Mouse (Mus musculus): ENCODE measurements around the gene Ldhb. TPM values are rescaled to one million over a fixed set of nuclear protein-coding genes. Genes with fewer than 3 reads are reported as not detected.

Gene Ldhb
- total and polyA plus RNA-seq, 3 experiments: 0.25 to 0.59 TPM; not detected in 1

DNA sequence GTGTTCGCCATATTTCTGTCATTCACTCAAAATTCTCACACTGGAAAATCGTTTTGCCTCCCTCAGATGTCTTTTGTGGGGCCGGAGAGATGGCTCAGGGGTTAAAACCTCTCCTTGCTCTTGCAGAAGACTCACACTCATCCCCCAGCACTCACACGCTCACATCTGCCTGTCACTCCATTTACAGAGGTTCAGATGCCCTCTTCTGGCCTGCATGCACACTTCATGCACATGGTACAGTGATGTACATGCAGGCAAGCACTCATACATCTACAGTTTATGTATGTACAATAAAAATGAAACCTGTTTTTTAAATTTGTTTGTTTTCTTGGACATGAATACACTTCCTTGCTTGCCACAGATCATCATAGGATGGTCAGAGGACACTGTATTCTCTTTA is 38.2 kb downstream of the Ldhb start:
- dilution Hi-C loops (cut with MboI; ENCODE audit: extremely low pct_ligation_motif_present, extremely low pct_unique_long_range_greater_than_20kb, low sequenced_read_pairs): no loop called here
- H3K9me3 ChIP-seq (replicated peaks; ENCODE audit: low read length): no peaks in the 10 kb centered on the region
- in situ Hi-C loops (cut with MboI; ENCODE audit: low pct_ligation_motif_present, low pct_unique_long_range_greater_than_20kb, low sequenced_read_pairs): no loop called here
- peak; percentile 25 for DNase-seq (ENCODE audit: extremely low read depth)
- H3K79me2 ChIP-seq (replicated peaks; ENCODE audit: control insufficient read depth, extremely low read depth, insufficient read depth, poor library complexity, severe bottlenecking): no peaks in the 10 kb centered on the region
- H3K27ac ChIP-seq (ENCODE audit: insufficient read depth, low read depth): no peak overlapping the region
- no peaks in the 10 kb centered on the region for H3K36me3 ChIP-seq (replicated peaks in 1 of 2; ENCODE audit: control insufficient read depth in 1 of 2, insufficient read depth in 1 of 2, low read length in 1 of 2)
- no peak overlapping the region for H3K4me2 ChIP-seq (ENCODE audit: insufficient read depth, low read depth, poor library complexity, severe bottlenecking)
- H3K27me3 ChIP-seq (replicated peaks): no peaks in the 10 kb centered on the region
- no peak overlapping the region for H3K9ac ChIP-seq (ENCODE audit: insufficient read depth, low read depth)
- no peak overlapping the region for H3K4me3 ChIP-seq (replicated peaks in 1 of 3; ENCODE audit: low read depth in 2 of 3, low read length in 2 of 3, poor library complexity in 1 of 3)
- TF ChIP-seq MXI1 (IDR thresholded peaks at IDR 0.05; ENCODE audit: low read depth, low read length) (no peak), BHLHE40 (IDR thresholded peaks at IDR 0.05; ENCODE audit: low read depth, low read length) (no peak), ZMIZ1 (IDR thresholded peaks at IDR 0.05; ENCODE audit: low read depth, low read length) (no peak), SMC3 (IDR thresholded peaks at IDR 0.05; ENCODE audit: low read depth, low read length) (peak; percentile 44), USF1 (IDR thresholded peaks at IDR 0.05; ENCODE audit: low read depth, low read length) (no peak), MAZ (IDR thresholded peaks at IDR 0.05; ENCODE audit: low read depth, low read length) (no peak), MAX (IDR thresholded peaks at IDR 0.05; ENCODE audit: low read length) (no peak), ZNF384 (IDR thresholded peaks at IDR 0.05; ENCODE audit: low read depth, low read length) (no peak), IRF4 (IDR thresholded peaks at IDR 0.05; ENCODE audit: low read depth, low read length) (no peak), GABPA (IDR thresholded peaks at IDR 0.05; ENCODE audit: insufficient replicate concordance, low read depth, low read length) (no peak), UBTF (IDR thresholded peaks at IDR 0.05; ENCODE audit: low read depth, low read length) (no peak), JUND (conservative IDR thresholded peaks at IDR 0.05; ENCODE audit: low read depth, low read length) (no peak), POLR2A (IDR thresholded peaks at IDR 0.05; ENCODE audit: low read depth, low read length) (no peak), PAX5 (IDR thresholded peaks at IDR 0.05; ENCODE audit: low read length) (no peak), TCF12 (IDR thresholded peaks at IDR 0.05; ENCODE audit: low read depth, low read length) (no peak), SIN3A (IDR thresholded peaks at IDR 0.05; ENCODE audit: low read length) (no peak), TBP (conservative IDR thresholded peaks at IDR 0.05; ENCODE audit: low read depth, low read length) (no peak), ZKSCAN1 (IDR thresholded peaks at IDR 0.05; ENCODE audit: borderline replicate concordance, low read depth, low read length) (no peak), CTCF (conservative IDR thresholded peaks at IDR 0.05 in 1 of 2, IDR thresholded peaks at IDR 0.05 in 1 of 2; ENCODE audit: low read depth in 2 of 2, low read length in 2 of 2) (peak in 1 of 2 experiments; percentile 59; a peak in 2 of 4 replicates), RAD21 (IDR thresholded peaks at IDR 0.05; ENCODE audit: low read depth, low read length) (peak; percentile 46), E2F4 (IDR thresholded peaks at IDR 0.05; ENCODE audit: insufficient replicate concordance, low read depth, low read length) (no peak), EP300 (IDR thresholded peaks at IDR 0.05; ENCODE audit: low read length) (no peak)
- no peaks in the 10 kb centered on the region for H3K4me1 ChIP-seq (ENCODE audit: control insufficient read depth in 1 of 2, insufficient read depth in 2 of 2)

DNA sequence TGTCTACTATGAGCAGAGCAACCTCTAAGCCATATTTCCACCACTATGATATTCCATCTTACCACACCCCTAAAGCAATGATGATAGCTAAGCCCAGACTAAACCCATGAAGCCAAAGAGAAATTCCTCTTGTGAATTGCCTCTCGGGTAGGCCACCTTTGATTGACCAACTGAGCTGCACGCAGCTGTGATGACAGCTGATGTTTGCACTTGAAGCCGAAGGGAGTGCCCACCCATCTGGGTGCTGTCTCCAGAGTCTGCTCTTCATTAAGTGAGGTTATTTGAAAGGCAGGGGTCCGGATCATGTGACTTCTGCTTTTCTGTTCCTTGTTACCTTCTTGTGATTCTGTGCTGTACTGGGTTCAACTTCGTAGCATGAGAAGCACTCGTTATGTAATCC is 45.6 kb downstream of the Ldhb start:
- dilution Hi-C loops (cut with MboI; ENCODE audit: extremely low pct_ligation_motif_present, extremely low pct_unique_long_range_greater_than_20kb, low sequenced_read_pairs): no loop called here
- Histone ChIP-seq H3K27ac (ENCODE audit: insufficient read depth, low read depth) (no peak overlapping the region), H3K36me3 (replicated peaks in 1 of 2; ENCODE audit: control insufficient read depth in 1 of 2, insufficient read depth in 1 of 2, low read length in 1 of 2) (no peaks in the 10 kb centered on the region), H3K4me1 (ENCODE audit: control insufficient read depth in 1 of 2, insufficient read depth in 2 of 2) (no peaks in the 10 kb centered on the region), H3K9ac (ENCODE audit: insufficient read depth, low read depth) (no peak overlapping the region), H3K9me3 (replicated peaks; ENCODE audit: low read length) (peaks cover 2% of the 10 kb centered on the region), H3K79me2 (replicated peaks; ENCODE audit: control insufficient read depth, extremely low read depth, insufficient read depth, poor library complexity, severe bottlenecking) (no peaks in the 10 kb centered on the region), H3K4me3 (replicated peaks in 1 of 3; ENCODE audit: low read depth in 2 of 3, low read length in 2 of 3, poor library complexity in 1 of 3) (no peak overlapping the region), H3K27me3 (replicated peaks) (no peaks in the 10 kb centered on the region), H3K4me2 (ENCODE audit: insufficient read depth, low read depth, poor library complexity, severe bottlenecking) (no peak overlapping the region)
- in situ Hi-C loops (cut with MboI; ENCODE audit: low pct_ligation_motif_present, low pct_unique_long_range_greater_than_20kb, low sequenced_read_pairs): no loop called here
- TF ChIP-seq CTCF (conservative IDR thresholded peaks at IDR 0.05 in 1 of 2, IDR thresholded peaks at IDR 0.05 in 1 of 2; ENCODE audit: low read depth in 2 of 2, low read length in 2 of 2): no peak
- TF ChIP-seq POLR2AphosphoS2 (IDR thresholded peaks at IDR 0.05; ENCODE audit: low read depth, low read length): no peak
- TF ChIP-seq RCOR1 (conservative IDR thresholded peaks at IDR 0.05; ENCODE audit: low read depth, low read length): no peak
- TF ChIP-seq RAD21 (IDR thresholded peaks at IDR 0.05; ENCODE audit: low read depth, low read length): no peak
- TF ChIP-seq MAX (IDR thresholded peaks at IDR 0.05; ENCODE audit: low read length): no peak
- TF ChIP-seq GABPA (IDR thresholded peaks at IDR 0.05; ENCODE audit: insufficient replicate concordance, low read depth, low read length): no peak
- TF ChIP-seq EP300 (IDR thresholded peaks at IDR 0.05; ENCODE audit: low read length): no peak
- no peak for TF ChIP-seq NELFE (IDR thresholded peaks at IDR 0.05; ENCODE audit: low read depth, low read length)
- no peak for TF ChIP-seq CHD1 (IDR thresholded peaks at IDR 0.05; ENCODE audit: low read depth, low read length)
- no peak for TF ChIP-seq MAZ (IDR thresholded peaks at IDR 0.05; ENCODE audit: low read depth, low read length)
- no peak for TF ChIP-seq ETS1 (conservative IDR thresholded peaks at IDR 0.05; ENCODE audit: low read depth, low read length)
- no peak for TF ChIP-seq ZKSCAN1 (IDR thresholded peaks at IDR 0.05; ENCODE audit: borderline replicate concordance, low read depth, low read length)
- no peak for TF ChIP-seq HCFC1 (IDR thresholded peaks at IDR 0.05; ENCODE audit: low read depth, low read length)
- TF ChIP-seq ZC3H11A (IDR thresholded peaks at IDR 0.05; ENCODE audit: low read depth, low read length): no peak
- TF ChIP-seq ELF1 (IDR thresholded peaks at IDR 0.05; ENCODE audit: low read depth, low read length): no peak
- no peak for DNase-seq (ENCODE audit: extremely low read depth)
